Mouse (Mus musculus): Measurements from ENCODE around the gene Osbpl3.
A peak's percentile ranks its signal among the peaks of the same experiment; 100 is the strongest.

The Osbpl3 gene

DNA sequence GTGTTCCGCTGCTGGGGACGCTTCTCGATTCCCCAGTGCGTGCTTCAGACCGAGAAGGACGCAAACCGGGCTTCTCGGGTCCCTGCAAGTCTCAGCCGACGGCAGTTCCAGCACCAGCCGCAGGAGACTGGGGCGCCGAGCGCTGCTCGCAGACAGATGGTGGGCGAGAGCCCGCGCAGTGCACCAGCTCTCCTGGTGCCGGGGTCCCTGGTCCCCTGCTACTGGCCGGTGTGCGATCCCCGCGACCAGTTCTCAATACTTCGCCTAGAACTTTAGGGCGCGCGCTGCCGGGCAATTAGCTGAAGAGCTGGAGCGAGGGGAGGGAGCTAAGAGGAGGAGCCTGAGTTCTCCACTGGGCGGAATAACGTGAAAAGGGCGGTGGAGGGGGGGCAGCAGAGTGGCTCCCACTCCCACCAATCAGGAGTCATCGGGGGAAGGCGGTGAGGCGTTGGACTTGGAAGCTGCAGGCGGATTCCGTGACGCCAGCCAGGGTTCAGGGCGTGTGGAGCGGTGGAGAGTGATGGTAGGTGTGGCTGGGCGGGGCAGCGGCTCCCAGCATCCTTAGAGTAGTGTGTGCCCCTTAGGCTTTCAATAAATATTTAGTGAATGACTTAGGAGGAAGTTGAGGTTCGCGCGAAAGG, at the start of gene Osbpl3:
Gene Osbpl3, minus strand, starts transcription at position 373 of the 641 bp plus-strand sequence.
- peak; percentile 78 for DNase-seq (ENCODE audit: low read depth, low spot score)

DNA sequence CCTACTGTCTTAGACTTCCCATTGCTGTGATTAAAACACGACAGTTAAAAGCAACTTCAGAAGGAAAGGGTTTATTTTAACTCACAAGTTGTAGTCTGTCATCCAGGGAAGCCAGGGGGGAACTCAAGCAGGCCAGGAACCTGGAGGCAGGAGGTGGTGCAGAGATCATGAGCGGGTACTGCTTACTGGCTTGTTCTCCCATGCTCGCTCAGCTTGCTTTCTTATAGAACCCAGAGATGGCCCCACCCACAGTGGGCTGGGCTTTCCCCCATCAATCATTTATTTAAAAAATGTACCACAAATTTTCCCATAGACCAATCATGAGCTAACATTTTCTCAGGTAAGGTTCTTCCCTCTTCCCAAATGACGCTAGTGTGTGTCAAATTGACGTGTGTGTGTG, 49.5 kb upstream of the Osbpl3 start:
- DNase-seq (ENCODE audit: low read depth, low spot score) = no peak

DNA sequence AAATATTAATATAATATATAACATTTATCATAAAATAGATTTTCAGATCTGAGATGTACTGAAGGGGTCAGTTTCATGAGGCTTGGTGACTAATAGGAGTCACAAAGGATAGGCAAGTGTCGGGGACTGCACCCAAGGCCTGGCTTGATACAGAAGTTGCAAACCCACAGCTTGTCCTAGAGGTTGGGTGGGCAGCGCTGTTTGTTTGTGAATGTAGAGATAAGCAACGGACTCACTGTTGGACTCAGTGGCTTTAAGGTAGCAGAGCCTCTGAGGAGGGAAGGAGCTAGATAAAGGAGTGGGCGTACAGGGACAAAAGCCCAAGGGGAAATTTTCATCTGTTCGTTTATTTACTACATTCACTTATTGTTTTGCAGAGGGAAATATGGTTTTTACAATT, 48.7 kb upstream of the Osbpl3 start:
- no peak for DNase-seq (ENCODE audit: low read depth, low spot score)

GRCm38 (mm10) chr6:50503779-50504178, 47.8 kb upstream of the Osbpl3 start:
- DNase-seq (ENCODE audit: low read depth, low spot score) = no peak

- no peak for DNase-seq (ENCODE audit: low read depth, low spot score)
Observed at GRCm38 (mm10) chr6:50503031-50503430, 47.0 kb upstream of the Osbpl3 start.

DNA sequence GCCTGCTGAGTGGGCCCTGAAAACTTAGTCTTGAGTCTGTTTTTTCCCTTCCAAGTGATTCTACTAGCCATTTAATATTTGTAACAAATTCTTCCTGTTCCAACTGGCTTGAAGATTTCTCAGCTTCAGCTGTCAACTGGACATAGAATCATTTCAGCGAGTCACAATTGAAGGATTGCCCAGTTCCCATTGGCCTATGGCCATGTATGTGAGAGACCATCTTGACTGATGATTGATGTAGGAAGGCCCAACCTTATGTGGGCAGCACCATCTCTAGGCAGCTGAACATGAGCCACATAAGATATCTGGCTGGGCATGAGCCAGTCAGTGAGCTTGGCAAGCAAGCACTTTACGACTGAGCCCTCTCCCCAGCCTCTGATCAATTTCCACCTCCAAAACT, 42.3 kb upstream of the Osbpl3 start:
- peak; percentile 4 for DNase-seq (ENCODE audit: low read depth, low spot score)

DNA sequence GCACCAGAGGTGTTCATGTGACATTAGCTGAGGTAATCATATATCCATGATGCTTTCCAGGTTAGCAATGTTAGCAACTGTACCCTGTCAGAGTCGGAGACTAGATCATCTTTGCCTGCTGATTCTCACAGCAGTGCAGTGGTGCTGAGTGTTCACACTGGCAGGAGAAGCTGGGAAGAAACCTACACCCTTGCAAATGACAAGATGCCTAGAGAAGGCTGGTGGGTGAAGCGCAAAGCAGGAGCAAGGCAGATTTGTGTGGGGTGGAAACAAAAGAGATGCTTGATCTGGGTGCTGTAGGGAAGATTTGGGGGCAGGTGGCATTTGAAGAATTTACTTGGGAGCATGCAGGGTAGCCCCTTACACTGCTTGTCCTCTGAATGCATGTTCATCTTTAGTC, 34.5 kb upstream of the Osbpl3 start:
- DNase-seq (ENCODE audit: low read depth, low spot score) = no peak

DNA sequence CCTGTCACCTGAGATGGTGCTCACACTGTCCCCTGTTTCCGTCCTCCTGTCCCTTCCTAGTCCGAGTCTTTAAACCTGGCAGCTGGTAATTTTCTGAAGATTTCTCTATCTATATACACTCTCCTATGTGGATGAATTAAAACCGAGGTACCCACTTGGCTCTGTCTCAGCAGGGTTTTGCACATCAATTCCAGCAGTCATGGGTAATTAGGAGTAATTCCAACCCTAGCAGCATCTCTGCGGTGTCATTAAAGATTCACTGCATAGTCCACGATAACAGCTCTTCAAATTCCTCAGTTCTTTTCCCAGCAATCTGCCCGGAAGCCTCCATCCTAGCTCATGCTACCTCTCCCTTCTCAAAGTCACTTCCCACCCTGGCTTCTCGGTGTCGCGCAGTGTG, 33.4 kb upstream of the Osbpl3 start:
- DNase-seq (ENCODE audit: low read depth, low spot score) = no peak

GRCm38 (mm10) chr6:50486035-50486902, 30.3 kb upstream of the Osbpl3 start:
- DNase-seq (ENCODE audit: low read depth, low spot score) = peak; percentile 18

DNA sequence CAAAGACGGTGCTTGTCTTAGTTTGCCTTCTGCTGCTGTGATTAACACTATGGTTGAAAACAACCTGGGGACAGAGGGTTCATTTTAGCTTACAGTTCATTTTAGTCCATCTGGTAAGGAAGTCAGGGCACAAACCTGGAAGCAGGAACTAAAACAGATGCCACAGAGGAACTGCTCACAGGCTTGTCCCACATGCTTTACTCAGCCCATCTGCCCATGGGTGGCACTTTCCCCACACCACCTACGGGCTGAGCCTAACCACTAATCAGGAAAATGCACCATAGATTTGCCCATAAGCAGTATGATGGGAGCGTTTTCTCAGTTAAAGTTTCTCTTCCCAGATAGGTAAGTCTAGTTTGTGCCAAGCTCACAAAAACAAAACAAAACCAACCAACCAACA, 27.4 kb upstream of the Osbpl3 start:
- DNase-seq (ENCODE audit: low read depth, low spot score) = no peak

DNA sequence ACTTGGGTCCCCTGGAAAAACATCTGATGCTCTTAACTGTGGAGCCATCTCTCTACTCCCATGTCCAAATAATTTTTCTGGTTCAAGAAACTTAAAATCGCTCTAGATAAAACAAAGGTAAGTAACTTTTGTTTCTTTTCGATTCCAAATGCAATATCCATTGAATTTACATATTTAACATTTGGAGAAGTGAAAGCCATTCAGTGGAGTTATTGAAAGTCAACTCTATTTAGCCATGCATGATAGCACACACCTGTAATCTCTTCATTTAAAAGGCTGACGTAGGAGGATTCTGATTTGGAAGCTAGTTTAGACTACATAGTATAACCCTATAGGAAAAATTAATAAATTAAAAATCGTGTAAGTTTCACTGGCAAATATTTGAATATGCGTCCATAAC, 25.5 kb upstream of the Osbpl3 start:
- DNase-seq (ENCODE audit: low read depth, low spot score) = no peak

DNA sequence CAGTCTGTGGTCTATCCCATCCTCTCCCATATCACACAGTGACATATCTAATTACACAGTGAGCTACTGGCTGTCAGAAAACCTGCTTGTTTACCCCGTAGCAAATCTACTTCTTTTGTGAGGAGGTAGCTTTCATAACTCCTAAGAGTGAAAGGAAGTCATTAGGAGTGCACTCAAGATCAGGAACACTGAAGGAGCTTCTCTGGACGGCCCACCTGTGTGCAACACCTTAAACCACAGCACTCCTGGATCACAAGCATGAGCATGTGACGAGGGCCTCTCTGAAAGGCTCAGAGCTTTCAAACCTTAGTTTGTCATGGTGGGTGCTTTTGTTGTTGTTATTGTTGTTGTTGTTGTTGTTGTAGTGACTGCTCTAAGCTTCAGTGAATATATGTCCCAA, 10.4 kb upstream of the Osbpl3 start:
- DNase-seq (ENCODE audit: low read depth, low spot score) = no peak

DNA sequence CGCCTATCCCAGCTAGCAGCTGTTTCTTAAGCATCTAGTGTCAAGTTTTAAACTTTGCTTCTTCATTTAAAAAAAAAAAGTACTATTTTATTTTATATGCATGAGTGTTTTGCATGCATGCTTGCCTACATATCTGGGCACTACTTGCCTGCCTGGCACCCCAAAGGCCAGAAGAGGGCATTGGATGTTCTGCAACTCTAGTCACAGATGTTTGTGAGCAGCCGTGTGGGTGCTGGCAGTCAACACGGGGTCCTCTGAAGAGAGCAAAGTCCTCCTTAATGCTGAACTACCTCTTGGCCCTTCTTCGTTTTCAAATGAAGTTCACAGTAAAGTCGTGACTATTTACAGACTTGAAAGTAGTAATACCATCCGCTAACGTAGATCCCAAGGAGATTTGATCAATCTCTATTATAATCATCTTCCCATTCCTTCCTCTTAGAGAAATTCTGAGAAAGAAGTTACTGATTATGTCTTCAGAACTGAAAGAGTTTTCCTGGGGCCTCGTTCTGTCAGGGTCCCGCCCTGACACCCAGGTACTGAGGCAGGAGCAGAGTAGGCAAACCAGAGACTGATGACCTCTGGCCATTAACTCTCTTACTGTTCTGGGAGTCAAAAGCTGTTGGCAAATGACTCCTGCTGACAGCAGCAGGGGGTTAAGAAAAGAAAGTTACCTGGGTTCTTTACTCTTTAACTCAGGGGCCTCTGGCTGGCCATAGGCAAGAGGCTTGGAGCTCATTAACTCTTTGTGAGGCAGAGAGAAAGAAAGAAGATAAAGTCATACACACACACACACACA, 8.9 kb upstream of the Osbpl3 start:
- no peak for DNase-seq (ENCODE audit: low read depth, low spot score)

DNA sequence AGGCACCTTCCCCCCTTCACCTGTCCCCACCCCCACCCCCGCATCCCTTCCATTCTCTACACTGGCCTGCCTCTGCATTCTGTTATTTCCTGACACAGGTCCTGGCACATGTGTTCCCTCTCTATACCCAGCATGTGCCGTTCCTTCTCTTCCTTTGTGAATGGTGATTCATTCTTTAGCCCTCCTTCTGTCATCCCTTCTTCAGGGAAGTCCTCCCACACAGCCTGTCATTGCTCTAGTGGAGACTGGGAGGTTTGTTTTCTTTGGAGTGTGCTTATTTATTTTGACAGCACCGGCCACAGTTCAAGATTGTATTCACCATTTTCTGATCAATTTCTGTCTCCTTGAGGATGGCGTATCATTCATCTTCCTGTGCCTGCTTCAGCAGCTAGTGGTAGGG, 6.0 kb upstream of the Osbpl3 start:
- no peak for DNase-seq (ENCODE audit: low read depth, low spot score)

DNA sequence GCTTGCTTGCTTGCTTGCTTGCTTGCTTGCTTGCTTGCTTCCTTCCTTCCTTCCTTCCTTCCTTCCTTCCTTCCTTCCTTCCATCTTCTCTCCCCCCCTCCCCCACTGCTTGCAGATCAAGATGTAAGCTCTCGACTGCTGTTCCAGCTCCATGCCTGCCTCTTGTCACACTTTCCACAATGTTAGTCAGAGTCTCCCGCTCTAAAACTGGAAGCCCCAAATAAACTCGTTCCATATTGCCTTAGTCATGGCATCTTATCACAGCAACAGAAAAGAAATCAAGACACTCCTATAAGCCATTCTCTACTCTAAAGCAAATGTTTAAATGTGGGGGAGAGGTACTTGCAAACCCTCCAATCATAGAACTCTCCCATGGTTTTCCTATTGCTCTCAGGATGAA, 5.6 kb upstream of the Osbpl3 start:
- no peak for DNase-seq (ENCODE audit: low read depth, low spot score)

DNA sequence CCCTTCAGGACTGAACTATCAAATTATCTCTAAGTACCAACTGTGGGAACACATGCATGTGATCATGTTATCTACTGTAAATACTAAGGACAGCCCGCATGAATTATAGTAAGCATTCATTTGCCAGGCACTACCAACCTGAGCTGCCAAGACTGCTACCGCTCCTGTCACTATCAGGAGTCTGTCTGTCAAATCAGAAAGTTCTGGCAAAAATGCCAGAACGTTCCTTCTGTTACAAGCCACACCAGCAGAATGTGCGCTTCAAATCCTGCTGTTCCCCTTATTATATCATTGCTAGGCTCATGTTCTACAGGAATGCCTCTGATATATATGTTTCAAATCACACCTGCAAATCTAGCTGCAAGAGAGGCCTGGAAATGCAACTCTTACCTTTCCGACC, 4.6 kb upstream of the Osbpl3 start:
- DNase-seq (ENCODE audit: low read depth, low spot score) = no peak

- no peak for DNase-seq (ENCODE audit: low read depth, low spot score)
Observed at GRCm38 (mm10) chr6:50460246-50460645, 4.2 kb upstream of the Osbpl3 start.

GRCm38 (mm10) chr6:50459271-50459670, 3.3 kb upstream of the Osbpl3 start:
- no peak for DNase-seq (ENCODE audit: low read depth, low spot score)

DNA sequence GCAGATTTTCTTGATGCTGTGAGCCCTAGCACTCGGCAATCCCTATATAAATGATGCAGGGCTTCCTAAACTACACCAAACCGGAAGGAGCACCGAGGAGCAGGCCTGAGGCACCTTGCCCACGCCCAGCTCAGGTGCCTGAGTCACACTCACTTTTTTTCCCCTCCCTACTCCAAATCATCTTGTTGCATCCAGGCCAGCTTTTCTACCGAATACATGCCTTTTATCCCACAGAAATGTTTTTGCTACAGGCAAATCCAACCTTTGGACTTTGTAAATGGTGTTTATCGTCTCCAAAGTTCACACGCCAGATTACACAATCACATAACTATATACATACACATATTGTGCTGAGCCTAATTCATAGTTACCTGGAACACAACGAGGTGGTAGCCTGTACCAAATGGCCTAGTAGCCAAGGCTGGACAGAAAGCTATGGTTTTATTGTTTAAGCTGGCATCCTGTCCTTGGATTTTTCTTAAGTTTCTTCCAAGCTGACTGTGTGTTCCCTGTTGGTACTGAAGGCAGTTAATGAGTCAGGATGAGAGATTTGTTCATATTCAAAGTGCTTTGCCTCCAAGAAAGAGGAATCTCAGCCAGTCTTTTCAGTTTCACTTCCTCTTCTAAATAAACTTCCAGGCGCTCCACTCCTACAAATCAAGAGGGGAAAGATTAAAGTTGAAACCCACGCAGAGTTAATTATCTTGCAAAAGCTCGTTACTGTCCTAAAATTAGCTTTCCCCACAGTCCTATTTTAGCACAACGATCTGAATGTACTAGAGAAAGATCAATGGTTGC, 1.7 kb upstream of the Osbpl3 start:
- no peak for DNase-seq (ENCODE audit: low read depth, low spot score)

DNA sequence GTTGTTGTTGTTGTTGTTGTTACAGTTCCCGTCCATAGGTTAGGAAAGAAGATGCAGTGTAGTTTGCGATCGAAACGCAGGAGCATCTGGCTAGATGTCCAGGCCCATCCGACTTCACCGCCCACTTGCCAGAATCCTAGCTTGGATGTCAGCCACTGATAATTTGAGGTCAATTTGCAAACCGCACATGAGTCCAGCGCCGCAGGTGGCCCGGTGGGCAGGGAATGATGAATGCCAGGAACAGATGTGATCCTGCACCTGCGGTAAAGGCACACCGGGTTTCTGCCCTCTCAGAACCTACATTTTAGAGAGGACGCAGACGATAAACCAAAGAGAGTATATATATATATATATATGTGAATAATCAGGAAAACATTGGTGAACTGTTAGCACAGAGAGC, 705 bp upstream of the Osbpl3 start:
- DNase-seq (ENCODE audit: low read depth, low spot score) = no peak

DNA sequence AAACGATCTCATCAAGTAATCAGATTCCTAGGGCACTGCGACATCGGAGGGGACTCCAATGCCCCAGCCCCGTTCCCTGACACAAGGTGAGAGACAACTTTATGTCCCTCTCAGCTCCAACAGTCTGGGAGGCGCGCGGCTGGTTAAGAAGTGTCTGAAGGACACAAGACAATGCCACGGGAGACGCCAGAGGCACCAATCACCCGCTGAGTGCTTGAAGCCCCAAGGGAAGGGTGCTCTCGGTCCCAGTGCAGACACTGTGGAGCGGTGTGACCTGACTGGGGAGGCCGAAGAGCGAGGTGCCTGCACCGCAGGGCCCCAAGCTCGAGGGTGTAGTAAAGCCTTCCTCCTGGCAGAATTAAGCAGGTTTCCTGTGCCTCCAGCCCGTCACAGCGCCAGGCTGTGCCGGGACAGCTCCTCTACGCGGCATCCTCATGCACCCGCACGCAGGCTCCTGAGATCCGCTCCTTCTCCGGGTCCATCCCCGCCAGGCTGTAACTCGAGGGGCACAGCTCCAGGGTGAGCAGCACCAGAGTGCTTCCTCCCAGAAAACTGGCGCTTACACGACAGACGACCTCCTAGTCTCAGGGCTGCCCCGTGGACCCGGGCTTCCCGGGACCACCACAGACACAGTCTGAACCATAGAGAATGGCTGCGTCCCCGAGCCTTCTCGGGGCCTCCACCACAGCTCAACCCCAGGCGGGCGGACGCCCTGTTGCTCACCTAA, 736 bp downstream of the Osbpl3 start:
- no peak for DNase-seq (ENCODE audit: low read depth, low spot score)

All from brain, embryonic 18.5 days (tissue).